Mouse (Mus musculus): Measurements from ENCODE around the gene Madcam1. TPM values are rescaled to one million over a fixed set of nuclear protein-coding genes. Genes with fewer than 3 reads are reported as not detected.

Gene Madcam1
- total and polyA plus RNA-seq, 2 experiments from 2014 or later = 1.4 to 2.1 TPM

GRCm38 (mm10) chr10:79649070-79649751, 15.1 kb upstream of the Madcam1 start:
- no peaks in the 10 kb centered on the region for H3K4me1 ChIP-seq (ENCODE audit: insufficient read depth, low read length)
- no peaks in the 10 kb centered on the region for H3K9me3 ChIP-seq (ENCODE audit: low read length)
- no peak overlapping the region for H3K4me3 ChIP-seq (ENCODE audit: low read length)
- no peaks in the 10 kb centered on the region for H3K36me3 ChIP-seq (ENCODE audit: insufficient read depth, low read length)
- H3K27me3 ChIP-seq (ENCODE audit: insufficient read depth, low read length) = no peaks in the 10 kb centered on the region
- TF ChIP-seq CTCF (IDR thresholded peaks at IDR 0.05; ENCODE audit: low read depth) = peak; percentile 98
- DNase-seq (ENCODE audit: low spot score) = peak; percentile 90
- no peak overlapping the region for H3K27ac ChIP-seq
- 30% methylated on average over 7 of the region's 7 CpGs for WGBS
- H3K4me2 ChIP-seq (ENCODE audit: low read depth, low read length) = no peak overlapping the region
- no peak overlapping the region for H3K9ac ChIP-seq (replicated peaks; ENCODE audit: low read length)
- ATAC-seq = peak; percentile 79

DNA sequence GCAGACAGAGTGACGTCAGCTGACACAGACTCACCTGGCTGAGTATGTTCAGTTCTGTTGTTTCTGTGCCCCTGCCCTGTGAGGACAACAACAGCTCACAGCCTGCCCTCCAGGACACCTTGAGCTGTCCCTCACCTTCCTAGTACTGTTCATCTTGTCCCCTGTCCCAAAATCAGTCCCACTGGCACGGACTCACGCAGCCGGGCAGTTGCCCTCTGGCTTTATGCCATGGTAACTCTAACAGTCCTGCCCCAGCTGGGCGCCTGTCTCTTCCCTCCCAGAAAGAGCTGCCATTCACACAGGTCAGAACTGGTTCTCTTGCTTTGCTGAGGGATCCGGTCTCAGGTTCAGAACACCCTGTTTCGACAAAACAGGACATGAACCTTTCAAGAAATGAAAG, 11.6 kb upstream of the Madcam1 start:
- Histone ChIP-seq H3K9ac (replicated peaks; ENCODE audit: low read length) (no peak overlapping the region), H3K27ac (no peak overlapping the region), H3K4me1 (ENCODE audit: insufficient read depth, low read length) (no peaks in the 10 kb centered on the region; the same call in 1 of the 2 replicates), H3K9me3 (ENCODE audit: low read length) (no peaks in the 10 kb centered on the region), H3K36me3 (ENCODE audit: insufficient read depth, low read length) (no peaks in the 10 kb centered on the region), H3K4me3 (ENCODE audit: low read length) (no peak overlapping the region), H3K4me2 (ENCODE audit: low read depth, low read length) (no peak overlapping the region), H3K27me3 (ENCODE audit: insufficient read depth, low read length) (no peaks in the 10 kb centered on the region)
- DNase-seq (ENCODE audit: low spot score) (no peak), ATAC-seq (no peak)
- WGBS = 64% methylated on average over 7 of the region's 7 CpGs
- TF ChIP-seq CTCF (IDR thresholded peaks at IDR 0.05; ENCODE audit: low read depth) = no peak

GRCm38 (mm10) chr10:79654946-79655395, 9.4 kb upstream of the Madcam1 start:
- Histone ChIP-seq H3K9ac (replicated peaks; ENCODE audit: low read length) (no peak overlapping the region), H3K27ac (peak overlapping the region; percentile 72), H3K4me3 (ENCODE audit: low read length) (no peak overlapping the region), H3K9me3 (ENCODE audit: low read length) (no peaks in the 10 kb centered on the region), H3K36me3 (ENCODE audit: insufficient read depth, low read length) (no peaks in the 10 kb centered on the region), H3K4me2 (ENCODE audit: low read depth, low read length) (0 out of 2 replicates have a peak overlapping the region, but pooled peaks have one; percentile 3), H3K4me1 (ENCODE audit: insufficient read depth, low read length) (no peaks in the 10 kb centered on the region; the same call in 1 of the 2 replicates), H3K27me3 (ENCODE audit: insufficient read depth, low read length) (no peaks in the 10 kb centered on the region)
- ATAC-seq (peak; percentile 91), DNase-seq (ENCODE audit: low spot score) (peak; percentile 71)
- 7% methylated on average over 1 of the region's 1 CpGs for WGBS
- no peak for TF ChIP-seq CTCF (IDR thresholded peaks at IDR 0.05; ENCODE audit: low read depth)

GRCm38 (mm10) chr10:79658829-79659228, 5.5 kb upstream of the Madcam1 start:
- Histone ChIP-seq H3K27me3 (ENCODE audit: insufficient read depth, low read length) (no peaks in the 10 kb centered on the region), H3K4me2 (ENCODE audit: low read depth, low read length) (no peak overlapping the region), H3K36me3 (ENCODE audit: insufficient read depth, low read length) (no peaks in the 10 kb centered on the region), H3K27ac (no peak overlapping the region), H3K9me3 (ENCODE audit: low read length) (no peaks in the 10 kb centered on the region), H3K4me1 (ENCODE audit: insufficient read depth, low read length) (no peaks in the 10 kb centered on the region; the same call in 1 of the 2 replicates), H3K9ac (replicated peaks; ENCODE audit: low read length) (no peak overlapping the region), H3K4me3 (ENCODE audit: low read length) (no peak overlapping the region)
- DNase-seq (ENCODE audit: low spot score) = no peak
- peak; percentile 54 for TF ChIP-seq CTCF (IDR thresholded peaks at IDR 0.05; ENCODE audit: low read depth)
- 25% methylated on average over 4 of the region's 4 CpGs for WGBS
- ATAC-seq = no peak

DNA sequence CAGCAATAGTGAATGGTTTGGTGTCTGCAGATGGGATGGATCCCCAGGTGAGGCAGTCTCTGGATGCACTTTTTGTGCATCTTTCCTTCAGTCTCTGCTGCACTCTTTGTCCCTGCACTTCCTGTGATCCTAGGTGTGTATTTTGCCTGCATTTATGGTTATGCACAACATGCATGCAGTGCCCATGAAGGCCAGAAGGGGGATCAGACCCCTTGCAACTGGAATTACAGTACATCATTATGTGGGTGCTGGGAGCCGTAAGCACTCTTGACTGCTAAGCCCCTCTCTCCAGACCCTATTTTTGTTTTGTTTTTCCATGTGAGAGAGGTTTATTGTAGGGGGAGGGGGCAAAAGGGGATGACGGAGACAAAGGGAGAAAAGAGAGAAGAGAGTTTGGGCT, 4.1 kb upstream of the Madcam1 start:
- Histone ChIP-seq H3K36me3 (ENCODE audit: insufficient read depth, low read length) (no peaks in the 10 kb centered on the region), H3K27me3 (ENCODE audit: insufficient read depth, low read length) (no peaks in the 10 kb centered on the region), H3K4me1 (ENCODE audit: insufficient read depth, low read length) (no peaks in the 10 kb centered on the region), H3K4me3 (ENCODE audit: low read length) (no peak overlapping the region), H3K4me2 (ENCODE audit: low read depth, low read length) (no peak overlapping the region), H3K9ac (replicated peaks; ENCODE audit: low read length) (no peak overlapping the region), H3K27ac (no peak overlapping the region), H3K9me3 (ENCODE audit: low read length) (no peaks in the 10 kb centered on the region)
- no peak for DNase-seq (ENCODE audit: low spot score)
- ATAC-seq = no peak
- WGBS = 85% methylated on average over 2 of the region's 2 CpGs
- TF ChIP-seq CTCF (IDR thresholded peaks at IDR 0.05; ENCODE audit: low read depth) = peak; percentile 71

- no peaks in the 10 kb centered on the region for H3K9me3 ChIP-seq (ENCODE audit: low read length)
- H3K9ac ChIP-seq (replicated peaks; ENCODE audit: low read length) = no peak overlapping the region
- DNase-seq (ENCODE audit: low spot score) = no peak
- H3K4me1 ChIP-seq (ENCODE audit: insufficient read depth, low read length) = no peaks in the 10 kb centered on the region
- WGBS = 62% methylated on average over 3 of the region's 3 CpGs
- no peak overlapping the region for H3K4me3 ChIP-seq (ENCODE audit: low read length)
- TF ChIP-seq CTCF (IDR thresholded peaks at IDR 0.05; ENCODE audit: low read depth) = no peak
- ATAC-seq = no peak
- no peaks in the 10 kb centered on the region for H3K36me3 ChIP-seq (ENCODE audit: insufficient read depth, low read length)
- no peaks in the 10 kb centered on the region for H3K27me3 ChIP-seq (ENCODE audit: insufficient read depth, low read length)
- no peak overlapping the region for H3K4me2 ChIP-seq (ENCODE audit: low read depth, low read length)
- H3K27ac ChIP-seq = no peak overlapping the region
Measured at GRCm38 (mm10) chr10:79661861-79662260, 2.5 kb upstream of the Madcam1 start.

DNA sequence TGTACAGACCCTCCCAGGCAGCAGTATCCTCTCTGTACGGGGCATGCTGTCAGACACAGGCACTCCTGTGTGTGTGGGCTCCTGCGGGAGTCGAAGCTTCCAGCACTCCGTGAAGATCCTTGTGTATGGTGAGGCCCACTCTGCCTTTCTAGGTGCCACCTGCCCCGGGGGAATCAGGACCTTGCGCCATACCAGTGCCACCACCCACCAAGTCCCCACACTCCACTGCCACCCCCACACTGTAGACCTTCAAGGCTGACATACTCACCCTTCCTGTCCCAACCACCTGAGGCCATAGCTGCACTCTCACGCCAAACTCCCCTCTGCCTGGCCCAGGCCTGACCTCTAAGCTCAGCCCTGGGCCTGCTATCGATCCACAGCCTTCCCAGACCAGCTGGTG, 692 bp downstream of the Madcam1 start:
- no peaks in the 10 kb centered on the region for H3K27me3 ChIP-seq (ENCODE audit: insufficient read depth, low read length)
- H3K4me3 ChIP-seq (ENCODE audit: low read length) = no peak overlapping the region
- H3K4me1 ChIP-seq (ENCODE audit: insufficient read depth, low read length) = 0 out of 2 replicates have a peak, but pooled peaks cover 3% of the 10 kb centered on the region
- WGBS = 81% methylated on average over 8 of the region's 8 CpGs
- H3K36me3 ChIP-seq (ENCODE audit: insufficient read depth, low read length) = no peaks in the 10 kb centered on the region
- H3K4me2 ChIP-seq (ENCODE audit: low read depth, low read length) = no peak overlapping the region
- TF ChIP-seq CTCF (IDR thresholded peaks at IDR 0.05; ENCODE audit: low read depth) = no peak
- H3K9me3 ChIP-seq (ENCODE audit: low read length) = no peaks in the 10 kb centered on the region
- H3K9ac ChIP-seq (replicated peaks; ENCODE audit: low read length) = no peak overlapping the region
- no peak overlapping the region for H3K27ac ChIP-seq
- ATAC-seq (no peak), DNase-seq (ENCODE audit: low spot score) (no peak)

Data from hindbrain, postnatal 0 days (tissue).